Mouse (Mus musculus) limb, embryonic 11.5 days (tissue): ENCODE results near the gene Nudt8. TPM values are rescaled to one million over a fixed set of nuclear protein-coding genes. Genes with fewer than 3 reads are reported as not detected.
A peak's percentile ranks its signal among the peaks of the same experiment; 100 is the strongest.
"Not testable (repeated sequence)": the region's sequence is repeated elsewhere in the genome, so short reads cannot be mapped to it uniquely, and the experiment has no call there.

Source experiments
- ATAC-seq: fragments of 200-750 bp; cut with Nextera tagmentation; 2 replicates; pipeline ENCODE4 v1.8.0; 2017; ENCODE audit warnings: low read depth; ENCODE audit not compliant: insufficient number of reproducible peaks, low FRiP score, low TSS enrichment
- DNase-seq: peaks from one replicate; pipeline ENCODE4 v3.0.0-alpha.2; 2015; ENCODE audit warnings: low spot score
- H3K27ac ChIP-seq: fragments of 300-500 bp; sonication (generic); replicated peaks from 2 replicates; pipeline ENCODE4 v1.5.1; 2014; ENCODE audit warnings: low read depth, mild to moderate bottlenecking, low read length
- H3K27me3 ChIP-seq: fragments of 300-500 bp; sonication (generic); 2 replicates; pipeline ENCODE4 v1.6.1; 2014; ENCODE audit warnings: mild to moderate bottlenecking, low read length, mixed read lengths; ENCODE audit not compliant: control insufficient read depth, insufficient read depth
- H3K36me3 ChIP-seq: fragments of 300-500 bp; sonication (generic); 2 replicates; pipeline ENCODE4 v1.6.1; 2014; ENCODE audit warnings: mild to moderate bottlenecking, low read length, moderate library complexity, mixed read lengths; ENCODE audit not compliant: control insufficient read depth, insufficient read depth
- H3K4me1 ChIP-seq: fragments of 300-500 bp; sonication (generic); 2 replicates; pipeline ENCODE4 v1.6.1; 2014; ENCODE audit warnings: low read length, mixed read lengths; ENCODE audit not compliant: control insufficient read depth, insufficient read depth
- H3K4me2 ChIP-seq: fragments of 300-500 bp; sonication (generic); 2 replicates; pipeline ENCODE4 v1.6.1; 2014; ENCODE audit warnings: low read depth, mild to moderate bottlenecking, moderate library complexity; ENCODE audit not compliant: severe bottlenecking
- H3K4me3 ChIP-seq: fragments of 300-500 bp; sonication (generic); 2 replicates; pipeline ENCODE4 v1.5.1; 2014; ENCODE audit warnings: low read depth, low read length
- H3K9ac ChIP-seq: fragments of 300-500 bp; sonication (generic); 2 replicates; pipeline ENCODE4 v1.6.1; 2014; ENCODE audit warnings: mild to moderate bottlenecking, low read length
- H3K9me3 ChIP-seq: fragments of 300-500 bp; sonication (generic); 2 replicates; pipeline ENCODE4 v1.6.1; 2016; ENCODE audit warnings: low read length; ENCODE audit not compliant: control insufficient read depth
- WGBS: fragments of 180-500 bp; shearing (Covaris S2); extraction: QIAGEN DNeasy Blood & Tissue Kit; methylation state at CpG from one replicate; pipeline ENCODE4 v1.1.7; 2014; 5-methylcytosine and 5-hydroxymethylcytosine counted together
- polyA plus RNA-seq: library from polyadenylated mRNA; unstranded; fragments of >200 nt; fragmentation: Nextera tagmentation; extraction: Ambion mirVana; gene quantifications from 2 replicates; pipeline ENCODE4 v1.2.1, GENCODE M21; 2014

The Nudt8 gene
- polyA plus RNA-seq, 1 experiment from 2014 or later = 32.6 TPM

DNA sequence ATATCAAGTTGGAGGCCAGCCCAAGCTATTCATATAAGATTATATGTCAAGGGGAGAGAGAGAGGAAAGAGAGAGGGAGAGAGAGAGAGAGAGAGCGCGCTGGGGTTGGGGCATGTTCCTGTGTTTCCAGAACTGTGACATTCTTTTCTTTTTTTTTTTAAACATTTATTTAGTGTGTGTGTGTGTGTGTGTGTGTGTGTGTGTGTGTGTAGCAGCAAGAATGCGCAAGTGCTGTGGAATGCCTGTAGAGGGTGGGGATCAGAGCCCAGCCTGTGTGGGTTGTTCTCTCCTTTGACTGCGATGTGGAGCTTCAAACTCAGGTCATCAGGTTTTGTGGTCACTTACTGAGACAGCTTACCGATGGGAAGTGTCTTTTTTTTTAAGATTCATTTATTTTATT is 40.2 kb upstream of the Nudt8 start:
- 82% methylated on average over 5 of the region's 5 CpGs for WGBS
- no peak for ATAC-seq
- no peak for DNase-seq
- Histone ChIP-seq H3K4me2 (no peak overlapping the region), H3K9ac (no peak overlapping the region), H3K4me1 (no peaks in the 10 kb centered on the region), H3K4me3 (no peak overlapping the region), H3K36me3 (no peaks in the 10 kb centered on the region), H3K27me3 (no peaks in the 10 kb centered on the region), H3K27ac (no peak overlapping the region), H3K9me3 (no peaks in the 10 kb centered on the region)

DNA sequence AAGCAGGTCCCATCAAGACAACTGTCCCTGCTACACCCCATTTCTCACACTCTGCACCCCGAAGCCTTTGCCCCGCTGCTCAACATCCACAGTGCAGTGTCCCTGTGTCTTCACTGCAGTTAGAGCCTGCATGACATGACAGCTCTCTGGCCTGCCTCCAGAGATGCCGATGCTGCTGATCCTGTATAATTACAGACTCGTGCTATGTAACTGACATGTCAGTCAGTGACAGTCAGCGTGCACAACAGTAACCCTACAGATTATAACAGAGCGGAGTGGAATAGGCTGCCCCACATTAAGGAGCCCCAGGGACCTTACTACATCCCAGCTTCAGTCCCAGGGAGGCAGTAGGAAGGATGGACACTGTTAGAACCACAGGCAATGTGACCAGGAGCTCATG is 38.6 kb upstream of the Nudt8 start:
- not testable (repeated sequence) for ATAC-seq, H3K27me3 ChIP-seq

DNA sequence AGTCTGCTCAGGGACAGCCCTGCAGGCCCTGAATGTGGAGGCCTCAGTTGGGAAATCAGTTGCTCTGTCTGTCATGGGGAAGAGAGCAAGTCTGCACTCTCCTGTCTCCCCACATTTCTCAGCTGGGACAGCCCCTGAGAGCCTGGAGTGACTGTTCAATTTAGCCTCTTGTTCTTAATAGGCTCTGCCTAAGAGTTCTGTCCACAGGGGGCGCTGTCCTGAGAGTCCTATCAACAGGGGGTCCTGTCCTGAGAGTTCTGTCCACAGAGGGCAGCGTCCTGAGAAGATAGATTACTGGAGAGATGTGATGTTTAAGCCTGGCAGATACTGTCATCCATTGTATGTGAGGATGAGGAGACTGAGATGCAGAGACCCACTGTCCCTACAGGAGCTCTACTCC is 37.9 kb upstream of the Nudt8 start:
- no peaks in the 10 kb centered on the region for H3K36me3 ChIP-seq
- ATAC-seq (no peak), DNase-seq (no peak)
- H3K9ac ChIP-seq = no peak overlapping the region
- no peaks in the 10 kb centered on the region for H3K9me3 ChIP-seq
- H3K4me2 ChIP-seq = no peak overlapping the region
- no peaks in the 10 kb centered on the region for H3K4me1 ChIP-seq
- no peak overlapping the region for H3K4me3 ChIP-seq
- H3K27ac ChIP-seq = no peak overlapping the region
- H3K27me3 ChIP-seq = no peaks in the 10 kb centered on the region
- 20% methylated on average over 2 of the region's 2 CpGs for WGBS

More for the DNA sequence above, 38.6 kb upstream of the Nudt8 start:
- H3K4me2 ChIP-seq, H3K36me3 ChIP-seq, DNase-seq, H3K4me3 ChIP-seq, H3K9me3 ChIP-seq, H3K9ac ChIP-seq, H3K27ac ChIP-seq, H3K4me1 ChIP-seq: not testable (repeated sequence)
- WGBS = 90% methylated on average over 6 of the region's 6 CpGs

DNA sequence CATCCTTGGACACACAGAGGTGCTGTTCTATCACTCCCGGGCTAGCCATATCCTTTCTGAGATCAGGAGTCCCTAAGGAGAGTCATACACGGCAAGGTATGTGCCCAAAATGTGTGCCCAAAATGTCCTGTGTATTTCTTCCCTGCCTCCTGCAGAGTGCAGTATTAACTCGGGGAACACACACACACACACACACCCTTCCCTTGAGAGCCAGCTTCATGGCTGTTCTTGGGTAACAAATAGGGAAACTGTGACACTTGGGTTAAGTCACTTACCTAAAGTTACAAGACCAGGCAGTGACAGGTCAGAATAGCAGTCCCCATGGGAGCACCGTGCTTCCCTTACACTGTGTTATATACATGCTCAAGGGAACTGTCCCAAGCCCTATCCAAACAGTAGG is 36.4 kb upstream of the Nudt8 start:
- no peak overlapping the region for H3K27ac ChIP-seq
- H3K4me2 ChIP-seq = no peak overlapping the region
- H3K36me3 ChIP-seq = no peaks in the 10 kb centered on the region
- no peak overlapping the region for H3K4me3 ChIP-seq
- WGBS = 77% methylated on average over 4 of the region's 4 CpGs
- no peak overlapping the region for H3K9ac ChIP-seq
- no peak for ATAC-seq
- DNase-seq = no peak
- no peaks in the 10 kb centered on the region for H3K27me3 ChIP-seq
- H3K9me3 ChIP-seq = no peaks in the 10 kb centered on the region
- H3K4me1 ChIP-seq = no peaks in the 10 kb centered on the region

DNA sequence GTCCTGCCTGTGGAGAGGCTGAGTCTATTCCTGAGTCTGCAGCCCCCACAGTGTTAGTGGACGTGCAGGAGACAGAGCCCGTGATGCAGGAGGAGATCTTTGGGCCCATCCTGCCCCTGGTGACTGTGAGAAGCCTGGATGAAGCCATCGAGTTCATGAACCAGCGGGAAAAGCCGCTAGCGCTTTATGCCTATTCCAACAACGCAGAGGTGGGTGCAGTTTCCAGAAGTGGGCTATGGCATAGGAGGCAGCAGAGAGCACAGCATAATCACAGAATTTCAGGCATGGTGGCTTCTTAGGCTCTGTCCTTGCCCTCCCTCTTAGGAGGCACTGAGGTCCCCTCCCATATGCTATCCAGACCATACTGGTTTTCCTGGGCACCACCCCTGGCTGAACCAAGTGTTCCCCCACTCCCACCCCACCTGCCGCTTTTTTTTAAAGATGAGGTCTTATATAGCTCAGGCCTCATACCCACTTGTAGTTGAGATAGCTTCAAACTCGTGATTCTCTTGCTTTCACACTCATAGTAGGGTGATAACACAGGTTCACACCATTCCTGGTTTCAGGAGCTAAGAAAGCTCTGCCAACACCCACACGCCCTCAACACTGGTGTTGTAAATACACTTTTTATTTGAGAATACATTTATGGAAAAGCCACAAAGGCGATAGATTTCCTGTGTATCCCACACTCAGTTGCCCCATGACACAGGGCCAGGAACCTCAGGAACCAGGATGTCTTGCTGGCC is 33.9 kb upstream of the Nudt8 start:
- no peak overlapping the region for H3K4me3 ChIP-seq
- H3K4me2 ChIP-seq = no peak overlapping the region
- no peaks in the 10 kb centered on the region for H3K36me3 ChIP-seq
- no peak overlapping the region for H3K9ac ChIP-seq
- ATAC-seq = no peak
- no peaks in the 10 kb centered on the region for H3K4me1 ChIP-seq
- no peak overlapping the region for H3K27ac ChIP-seq
- WGBS = 73% methylated on average over 11 of the region's 11 CpGs
- no peaks in the 10 kb centered on the region for H3K9me3 ChIP-seq
- no peak for DNase-seq
- no peaks in the 10 kb centered on the region for H3K27me3 ChIP-seq

DNA sequence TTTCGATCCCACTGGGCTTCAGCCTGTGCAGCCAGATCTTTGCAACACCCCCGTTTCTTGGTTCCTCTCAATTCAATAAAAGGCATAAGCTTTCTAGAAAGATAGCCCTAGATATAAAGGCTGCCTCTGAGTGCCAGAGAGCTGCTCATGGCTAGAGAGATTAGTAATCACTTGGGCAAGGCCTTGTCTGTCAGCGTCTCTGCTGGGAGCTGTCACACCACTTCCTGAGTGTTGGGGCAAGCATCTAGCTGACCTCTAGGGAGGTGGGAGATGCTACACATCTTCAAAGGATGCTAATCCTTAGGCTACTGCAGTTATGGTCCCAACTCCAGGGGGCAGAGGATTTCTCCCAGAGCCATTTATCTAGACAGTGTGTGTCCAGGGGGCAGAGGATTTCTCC is 33.1 kb upstream of the Nudt8 start:
- DNase-seq = no peak
- 57% methylated on average over 3 of the region's 3 CpGs for WGBS
- no peak overlapping the region for H3K9ac ChIP-seq

DNA sequence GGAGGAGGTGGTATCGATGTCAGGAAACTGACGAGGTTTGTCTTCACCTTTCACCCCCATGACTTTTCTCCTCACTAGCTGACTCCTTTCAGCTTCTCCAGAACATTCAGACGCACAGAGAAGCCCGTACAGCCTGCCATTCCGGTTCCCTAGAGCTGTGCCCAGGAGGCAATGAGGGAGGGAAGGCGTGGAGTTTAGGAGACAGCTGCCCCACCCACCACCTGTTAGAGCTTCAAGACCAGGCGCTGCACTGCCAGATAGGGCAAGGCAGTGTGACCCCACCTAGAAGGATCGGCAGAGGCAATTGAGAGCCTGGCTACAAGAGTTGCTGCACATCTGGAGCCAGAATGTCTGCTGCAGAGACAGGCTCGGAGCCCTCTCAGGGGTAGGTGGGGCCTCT is 28.2 kb upstream of the Nudt8 start, which contains the start of gene Aldh3b2:
Aldh3b2 (plus strand) TSS at position 100 of the 400 bp plus-strand sequence.
- Histone ChIP-seq H3K4me3 (no peak within 1 kb of the TSS), H3K4me1 (0 out of 2 replicates have a peak, but pooled peaks cover 2% of the 10 kb centered on the region), H3K36me3 (no peaks in the 10 kb centered on the region), H3K9me3 (no peaks in the 10 kb centered on the region), H3K27ac (no peak within 1 kb of the TSS), H3K9ac (no peak within 1 kb of the TSS), H3K27me3 (no peaks in the 10 kb centered on the region), H3K4me2 (no peak within 1 kb of the TSS)
- peak; percentile 47 for DNase-seq
- no peak for ATAC-seq
- WGBS = 25% methylated on average over 9 of the region's 9 CpGs

More for the DNA sequence above, 33.1 kb upstream of the Nudt8 start:
- H3K4me3 ChIP-seq = no peak overlapping the region
- ATAC-seq = no peak
- no peak overlapping the region for H3K27ac ChIP-seq
- H3K27me3 ChIP-seq = no peaks in the 10 kb centered on the region
- 0 out of 2 replicates have a peak, but pooled peaks cover under 1% of the 10 kb centered on the region for H3K4me1 ChIP-seq
- H3K4me2 ChIP-seq = no peak overlapping the region
- no peaks in the 10 kb centered on the region for H3K36me3 ChIP-seq
- H3K9me3 ChIP-seq = no peaks in the 10 kb centered on the region

DNA sequence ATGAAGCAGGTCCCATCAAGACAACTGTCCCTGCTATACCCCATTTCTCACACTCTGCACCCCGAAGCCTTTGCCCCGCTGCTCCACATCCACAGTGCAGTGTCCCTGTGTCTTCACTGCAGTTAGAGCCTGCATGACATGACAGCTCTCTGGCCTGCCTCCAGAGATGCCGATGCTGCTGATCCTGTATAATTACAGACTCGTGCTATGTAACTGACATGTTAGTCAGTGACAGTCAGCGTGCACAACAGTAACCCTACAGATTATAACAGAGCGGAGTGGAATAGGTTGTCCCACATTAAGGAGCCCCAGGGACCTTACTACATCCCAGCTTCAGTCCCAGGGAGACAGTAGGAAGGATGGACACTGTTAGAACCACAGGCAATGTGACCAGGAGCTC is 25.8 kb upstream of the Nudt8 start:
- not testable (repeated sequence) for H3K36me3 ChIP-seq, H3K4me3 ChIP-seq, ATAC-seq, H3K27ac ChIP-seq, H3K4me1 ChIP-seq, H3K4me2 ChIP-seq, H3K9ac ChIP-seq, H3K9me3 ChIP-seq, DNase-seq, H3K27me3 ChIP-seq
- WGBS = 86% methylated on average over 6 of the region's 6 CpGs

DNA sequence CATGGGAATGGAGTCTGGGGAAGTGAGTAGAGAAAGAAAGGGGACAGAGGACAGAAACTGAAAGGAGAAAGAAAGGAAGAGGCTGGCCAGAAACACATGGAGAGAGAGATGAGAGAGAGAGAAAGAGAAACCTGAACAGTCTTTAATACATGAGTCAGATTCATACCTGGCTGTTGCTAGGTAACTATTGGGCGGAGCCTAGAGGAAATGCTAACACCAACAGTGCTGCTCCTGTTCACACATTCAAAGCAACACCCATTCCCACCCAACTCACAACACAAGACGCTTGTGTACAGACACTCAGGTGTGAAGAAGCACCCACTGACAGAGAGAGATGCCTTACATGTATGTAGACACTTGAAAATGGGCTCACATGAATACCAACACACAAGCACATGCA is 24.5 kb upstream of the Nudt8 start:
- no peak overlapping the region for H3K27ac ChIP-seq
- DNase-seq = no peak
- no peak overlapping the region for H3K9ac ChIP-seq
- 0 out of 2 replicates have a peak, but pooled peaks cover 2% of the 10 kb centered on the region for H3K4me1 ChIP-seq
- H3K4me2 ChIP-seq = no peak overlapping the region
- 69% methylated on average over 2 of the region's 2 CpGs for WGBS
- H3K27me3 ChIP-seq = no peaks in the 10 kb centered on the region
- no peak for ATAC-seq
- H3K36me3 ChIP-seq = no peaks in the 10 kb centered on the region
- H3K4me3 ChIP-seq = no peak overlapping the region
- no peaks in the 10 kb centered on the region for H3K9me3 ChIP-seq
